Mouse (Mus musculus) heart, embryonic 14.5 days (tissue): ENCODE data around the gene Epha3. TPM values are rescaled to one million over a fixed set of nuclear protein-coding genes. Genes with fewer than 3 reads are reported as not detected.

Source experiments
- ATAC-seq: fragments of 200-750 bp; cut with Nextera tagmentation; 2 replicates; pipeline ENCODE4 v1.8.0; 2017; ENCODE audit warnings: low read depth, moderate TSS enrichment; ENCODE audit not compliant: insufficient number of reproducible peaks, insufficient read depth, low FRiP score
- H3K27ac ChIP-seq, 2 experiments: fragments of 200-500 bp in 1 of 2; fragments of 300-500 bp in 1 of 2; sonication (generic) in 1 of 2; replicated peaks in 1 of 2; 2 replicates each; pipeline ENCODE4 v1.5.1; 2012 to 2014; ENCODE audit warnings: low read depth in 2 of 2, low read length in 2 of 2, control low read depth in 1 of 2, mild to moderate bottlenecking in 1 of 2, mixed read lengths in 1 of 2; ENCODE audit not compliant: control insufficient read depth in 1 of 2, insufficient read depth in 1 of 2
- H3K27me3 ChIP-seq: fragments of 300-500 bp; sonication (generic); 2 replicates; pipeline ENCODE4 v1.6.1; 2014; ENCODE audit warnings: mild to moderate bottlenecking, low read length, control low read depth; ENCODE audit not compliant: control insufficient read depth, insufficient read depth
- H3K36me3 ChIP-seq: fragments of 300-500 bp; sonication (generic); 2 replicates; pipeline ENCODE4 v1.6.1; 2014; ENCODE audit warnings: mild to moderate bottlenecking, control low read depth, low read length, mixed read lengths; ENCODE audit not compliant: control insufficient read depth, insufficient read depth
- H3K4me1 ChIP-seq, 2 experiments: fragments of 200-500 bp in 1 of 2; fragments of 300-500 bp in 1 of 2; sonication (generic) in 1 of 2; 2 replicates each; pipeline ENCODE4 v1.6.1; 2012 to 2014; ENCODE audit warnings: low read length in 2 of 2, control low read depth in 1 of 2, mixed read lengths in 1 of 2; ENCODE audit not compliant: control insufficient read depth in 2 of 2, insufficient read depth in 2 of 2
- H3K4me2 ChIP-seq: fragments of 300-500 bp; sonication (generic); 2 replicates; pipeline ENCODE4 v1.6.1; 2014; ENCODE audit warnings: mild to moderate bottlenecking, low read length
- H3K4me3 ChIP-seq, 2 experiments: fragments of 200-500 bp in 1 of 2; fragments of 300-500 bp in 1 of 2; sonication (generic) in 1 of 2; 2 replicates each; pipeline ENCODE4 v1.5.1; 2012 to 2014; ENCODE audit warnings: low read length in 2 of 2, mild to moderate bottlenecking in 2 of 2, control low read depth in 1 of 2, low read depth in 1 of 2, moderate library complexity in 1 of 2; ENCODE audit not compliant: control insufficient read depth in 1 of 2, insufficient read depth in 1 of 2
- H3K9ac ChIP-seq: fragments of 300-500 bp; sonication (generic); 2 replicates; pipeline ENCODE4 v1.6.1; 2014; ENCODE audit warnings: mild to moderate bottlenecking, low read length
- H3K9me3 ChIP-seq: fragments of 300-500 bp; sonication (generic); 2 replicates; pipeline ENCODE4 v1.6.1; 2016; ENCODE audit warnings: low read length, control low read depth; ENCODE audit not compliant: control insufficient read depth
- WGBS: fragments of 180-500 bp; shearing (Covaris S2); extraction: QIAGEN DNeasy Blood & Tissue Kit; methylation state at CpG from one replicate; pipeline ENCODE4 v1.1.7; 2014; 5-methylcytosine and 5-hydroxymethylcytosine counted together
- polyA plus RNA-seq: library from polyadenylated mRNA; unstranded; fragments of >200 nt; fragmentation: Nextera tagmentation; extraction: Ambion mirVana; gene quantifications from 2 replicates; pipeline ENCODE4 v1.2.1, GENCODE M21; 2014

The Epha3 gene
- polyA plus RNA-seq, 1 experiment from 2014 or later, result 8.1 TPM

DNA sequence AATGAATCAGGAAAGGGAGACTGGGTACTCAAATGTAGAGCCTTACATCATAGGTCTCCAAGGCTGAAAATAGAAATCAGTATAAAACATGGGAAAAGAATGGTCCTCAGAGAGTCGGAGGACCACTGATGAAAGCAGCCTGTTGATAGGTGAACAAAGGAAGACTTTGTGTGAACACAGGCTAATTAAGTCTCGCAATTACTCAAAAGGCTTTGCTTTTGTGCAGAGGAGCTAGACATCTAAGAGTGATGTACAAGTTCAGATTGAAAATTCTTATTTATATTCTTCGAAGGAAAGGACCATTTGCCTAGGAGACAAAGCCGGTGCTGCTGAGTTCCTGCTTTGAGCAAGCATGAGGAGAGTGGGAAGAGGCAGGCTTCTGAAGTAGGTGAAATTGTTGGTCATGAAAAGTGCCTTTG lies 363.0 kb downstream of the Epha3 start:
- no peaks in the 10 kb centered on the region for H3K36me3 ChIP-seq
- no peak overlapping the region for H3K27ac ChIP-seq
- WGBS, result 76% methylated on average over 4 of the region's 4 CpGs
- H3K27me3 ChIP-seq, result no peaks in the 10 kb centered on the region
- no peak overlapping the region for H3K9ac ChIP-seq
- no peaks in the 10 kb centered on the region for H3K4me1 ChIP-seq
- no peak overlapping the region for H3K4me3 ChIP-seq
- ATAC-seq, result no peak
- H3K4me2 ChIP-seq, result no peak overlapping the region
- H3K9me3 ChIP-seq, result no peaks in the 10 kb centered on the region
